Mouse (Mus musculus) frontal cortex, postnatal 36 days (tissue): ENCODE data around the gene Fryl.

ENCODE experiments used
- DNase-seq, 2 experiments: peaks; one replicate each; pipeline ENCODE4 v3.0.0; 2022; ENCODE audit warnings: low spot score in 2 of 2

The Fryl gene

GRCm38 (mm10) chr5:73257096-73257495 lies 677 bp upstream of the Fryl start:
- DNase-seq, result no peak

GRCm38 (mm10) chr5:73255321-73256251 lies 833 bp downstream of the Fryl start:
- peak; percentile 50 to 51 for DNase-seq

- no peak for DNase-seq
Measured at GRCm38 (mm10) chr5:73254660-73255059, 1.8 kb downstream of the Fryl start.

- no peak for DNase-seq
Measured at GRCm38 (mm10) chr5:73252739-73253138, 3.7 kb downstream of the Fryl start.

GRCm38 (mm10) chr5:73249341-73249740 lies 7.1 kb downstream of the Fryl start:
- no peak for DNase-seq

GRCm38 (mm10) chr5:73248211-73248610 lies 8.2 kb downstream of the Fryl start:
- DNase-seq, result no peak

GRCm38 (mm10) chr5:73246414-73246813 lies 10.0 kb downstream of the Fryl start:
- DNase-seq, result no peak

- no peak for DNase-seq
Measured at GRCm38 (mm10) chr5:73244403-73244802, 12.0 kb downstream of the Fryl start.

- no peak for DNase-seq
Measured at GRCm38 (mm10) chr5:73241966-73242365, 14.5 kb downstream of the Fryl start.

- no peak for DNase-seq
Measured at GRCm38 (mm10) chr5:73241332-73241731, 15.1 kb downstream of the Fryl start.

GRCm38 (mm10) chr5:73240391-73240790 lies 16.0 kb downstream of the Fryl start:
- no peak for DNase-seq

GRCm38 (mm10) chr5:73236894-73237334 lies 19.5 kb downstream of the Fryl start:
- no peak for DNase-seq

GRCm38 (mm10) chr5:73235201-73235600 lies 21.2 kb downstream of the Fryl start:
- DNase-seq, result no peak

GRCm38 (mm10) chr5:73233018-73233881 lies 23.2 kb downstream of the Fryl start:
- no peak for DNase-seq

GRCm38 (mm10) chr5:73232267-73232666 lies 24.2 kb downstream of the Fryl start:
- no peak for DNase-seq

GRCm38 (mm10) chr5:73231835-73232234 lies 24.6 kb downstream of the Fryl start:
- DNase-seq, result no peak

- no peak for DNase-seq
Measured at GRCm38 (mm10) chr5:73230171-73230570, 26.2 kb downstream of the Fryl start.

- DNase-seq, result no peak
Measured at GRCm38 (mm10) chr5:73229467-73229866, 27.0 kb downstream of the Fryl start.

GRCm38 (mm10) chr5:73228291-73229049 lies 27.9 kb downstream of the Fryl start:
- DNase-seq, result no peak

- DNase-seq, result no peak
Measured at GRCm38 (mm10) chr5:73227518-73228101, 28.8 kb downstream of the Fryl start.

- peak in 1 of 2 experiments; percentile 26 for DNase-seq
Measured at GRCm38 (mm10) chr5:73223065-73223464, 33.4 kb downstream of the Fryl start.
